Mouse (Mus musculus) embryonic fibroblast, embryonic 13.5 days (primary cell): ENCODE measurements at regions not wholly inside any gene's neighbourhood (a gene's known extent, or its start where the extent isn't known, plus 50 kb on each side); places are given as distances from the start of the nearest gene placed in this dataset.

ENCODE experiments used
- CTCF ChIP-seq: IDR thresholded peaks from 2 replicates; pipeline ENCODE4 v1.5.1; 2011; ENCODE audit warnings: mild to moderate bottlenecking, control low read depth, low read length, moderate library complexity, borderline replicate concordance; ENCODE audit not compliant: insufficient read depth
- POLR2A ChIP-seq: IDR thresholded peaks from 2 replicates; pipeline ENCODE4 v1.6.1; 2011; ENCODE audit warnings: low read depth, mild to moderate bottlenecking, control low read depth, low read length, moderate library complexity

DNA sequence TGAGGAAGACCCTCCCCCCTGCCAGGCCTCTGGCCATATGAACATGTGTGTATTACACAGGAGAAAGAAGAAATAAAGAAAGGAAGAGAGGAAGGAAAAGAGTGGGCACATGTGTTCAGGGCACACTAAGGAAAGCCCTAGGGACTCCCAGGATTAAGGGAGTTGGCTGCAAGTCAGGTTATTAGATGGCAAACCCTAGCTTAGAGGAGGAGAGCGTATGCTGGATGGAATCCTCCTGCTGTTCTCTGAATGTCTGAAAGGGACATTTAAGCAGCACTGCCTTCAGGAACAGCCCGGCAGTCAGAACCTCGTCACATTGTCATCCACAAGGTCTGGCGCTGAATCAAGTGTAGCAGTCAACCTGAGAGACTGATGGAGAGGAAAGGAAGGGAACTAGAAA, 98.1 kb upstream of the Ppp1r26 start:
- TF ChIP-seq POLR2A (no peak), CTCF (no peak)
